Mouse (Mus musculus) hindbrain, embryonic 16.5 days (tissue): Measurements from ENCODE around the gene Plekha7. TPM values are rescaled to one million over a fixed set of nuclear protein-coding genes. Genes with fewer than 3 reads are reported as not detected.

Experiments
- ATAC-seq: fragments of 200-750 bp; cut with Nextera tagmentation; 2 replicates; pipeline ENCODE4 v1.8.0; 2017; ENCODE audit warnings: moderate TSS enrichment, moderate library complexity
- H3K27ac ChIP-seq: fragments of 300-500 bp; sonication (generic); 2 replicates; pipeline ENCODE4 v1.5.1; 2014; ENCODE audit warnings: low read depth, mild to moderate bottlenecking, control low read depth, low read length, moderate library complexity
- H3K27me3 ChIP-seq: fragments of 300-500 bp; sonication (generic); replicated peaks from 2 replicates; pipeline ENCODE4 v1.6.1; 2014; ENCODE audit warnings: low read length; ENCODE audit not compliant: control insufficient read depth, insufficient read depth
- H3K36me3 ChIP-seq: fragments of 300-500 bp; sonication (generic); 2 replicates; pipeline ENCODE4 v1.6.1; 2014; ENCODE audit warnings: mild to moderate bottlenecking, low read length, moderate library complexity, mixed read lengths; ENCODE audit not compliant: control insufficient read depth, insufficient read depth
- H3K4me1 ChIP-seq: fragments of 300-500 bp; sonication (generic); 2 replicates; pipeline ENCODE4 v1.6.1; 2014; ENCODE audit warnings: low read depth, low read length; ENCODE audit not compliant: control insufficient read depth, insufficient read depth
- H3K4me2 ChIP-seq: fragments of 300-500 bp; sonication (generic); 2 replicates; pipeline ENCODE4 v1.6.1; 2014; ENCODE audit warnings: mild to moderate bottlenecking, low read length, control low read depth, moderate library complexity
- H3K4me3 ChIP-seq: fragments of 300-500 bp; sonication (generic); 2 replicates; pipeline ENCODE4 v1.5.1; 2014; ENCODE audit warnings: mild to moderate bottlenecking, low read length, control low read depth, moderate library complexity
- H3K9ac ChIP-seq: fragments of 300-500 bp; sonication (generic); 2 replicates; pipeline ENCODE4 v1.6.1; 2014; ENCODE audit warnings: low read depth, mild to moderate bottlenecking, control low read depth, low read length, moderate library complexity
- H3K9me3 ChIP-seq: fragments of 300-500 bp; sonication (generic); 2 replicates; pipeline ENCODE4 v1.6.1; 2014; ENCODE audit warnings: mild to moderate bottlenecking, low read length, moderate library complexity; ENCODE audit not compliant: control insufficient read depth
- whole genome bisulfite sequencing: fragments of 180-500 bp; shearing (Covaris S2); extraction: QIAGEN DNeasy Blood & Tissue Kit; methylation state at CpG from one replicate; pipeline ENCODE4 v1.1.7; 2014; 5-methylcytosine and 5-hydroxymethylcytosine counted together
- polyA plus RNA-seq: library from polyadenylated mRNA; unstranded; fragments of >200 nt; fragmentation: Nextera tagmentation; extraction: Ambion mirVana; gene quantifications from 2 replicates; pipeline ENCODE4 v1.2.1, GENCODE M21; 2015

Plekha7 gene
- polyA plus RNA-seq, 1 experiment from 2014 or later: 8.5 TPM

GRCm38 (mm10) chr7:116156072-116156893 lies 151.9 kb downstream of the Plekha7 start:
- no peaks in the 10 kb centered on the region for H3K4me1 ChIP-seq
- no peak overlapping the region for H3K27ac ChIP-seq
- H3K27me3 ChIP-seq: no peaks in the 10 kb centered on the region
- 69% methylated on average over 17 of the region's 17 CpGs for WGBS
- no peaks in the 10 kb centered on the region for H3K9me3 ChIP-seq
- H3K4me2 ChIP-seq: no peak overlapping the region
- no peak overlapping the region for H3K4me3 ChIP-seq
- no peak overlapping the region for H3K9ac ChIP-seq
- 0 out of 2 replicates have a peak, but pooled peaks cover 2% of the 10 kb centered on the region for H3K36me3 ChIP-seq
- no peak for ATAC-seq

- no peak for ATAC-seq
- no peaks in the 10 kb centered on the region for H3K27me3 ChIP-seq
- no peak overlapping the region for H3K27ac ChIP-seq
- no peaks in the 10 kb centered on the region for H3K4me1 ChIP-seq
- no peak overlapping the region for H3K4me3 ChIP-seq
- no peaks in the 10 kb centered on the region for H3K9me3 ChIP-seq
- 69% methylated on average over 2 of the region's 2 CpGs for WGBS
- H3K9ac ChIP-seq: no peak overlapping the region
- no peak overlapping the region for H3K4me2 ChIP-seq
- 0 out of 2 replicates have a peak, but pooled peaks cover 2% of the 10 kb centered on the region for H3K36me3 ChIP-seq
Measured at GRCm38 (mm10) chr7:116153781-116154368, 154.3 kb downstream of the Plekha7 start.

GRCm38 (mm10) chr7:116149568-116149967 lies 158.6 kb downstream of the Plekha7 start:
- no peak overlapping the region for H3K9ac ChIP-seq
- H3K4me2 ChIP-seq: no peak overlapping the region
- 76% methylated on average over 4 of the region's 4 CpGs for WGBS
- no peak for ATAC-seq
- H3K4me3 ChIP-seq: no peak overlapping the region
- no peak overlapping the region for H3K27ac ChIP-seq
- no peaks in the 10 kb centered on the region for H3K4me1 ChIP-seq
- no peaks in the 10 kb centered on the region for H3K9me3 ChIP-seq
- H3K27me3 ChIP-seq: no peaks in the 10 kb centered on the region
- no peaks in the 10 kb centered on the region for H3K36me3 ChIP-seq

- Histone ChIP-seq H3K4me3 (no peak overlapping the region), H3K27me3 (no peaks in the 10 kb centered on the region), H3K4me2 (no peak overlapping the region), H3K4me1 (no peaks in the 10 kb centered on the region), H3K36me3 (no peaks in the 10 kb centered on the region), H3K27ac (no peak overlapping the region), H3K9me3 (no peaks in the 10 kb centered on the region), H3K9ac (no peak overlapping the region)
- 91% methylated on average over 2 of the region's 2 CpGs for WGBS
- no peak for ATAC-seq
Measured at GRCm38 (mm10) chr7:116147114-116147513, 161.1 kb downstream of the Plekha7 start.

- no peaks in the 10 kb centered on the region for H3K9me3 ChIP-seq
- H3K36me3 ChIP-seq: no peaks in the 10 kb centered on the region
- no peak overlapping the region for H3K4me2 ChIP-seq
- H3K9ac ChIP-seq: no peak overlapping the region
- ATAC-seq: no peak
- no peaks in the 10 kb centered on the region for H3K27me3 ChIP-seq
- H3K4me3 ChIP-seq: no peak overlapping the region
- no peak overlapping the region for H3K27ac ChIP-seq
- no peaks in the 10 kb centered on the region for H3K4me1 ChIP-seq
- 96% methylated on average over 6 of the region's 6 CpGs for WGBS
Measured at GRCm38 (mm10) chr7:116145030-116145429, 163.1 kb downstream of the Plekha7 start.

- Histone ChIP-seq H3K27ac (no peak overlapping the region), H3K9me3 (no peaks in the 10 kb centered on the region), H3K9ac (no peak overlapping the region), H3K27me3 (no peaks in the 10 kb centered on the region), H3K4me1 (no peaks in the 10 kb centered on the region), H3K4me2 (no peak overlapping the region), H3K4me3 (no peak overlapping the region), H3K36me3 (no peaks in the 10 kb centered on the region)
- ATAC-seq: peak; percentile 30; the same call in 1 of the 2 replicates
- 64% methylated on average over 3 of the region's 3 CpGs for WGBS
Measured at GRCm38 (mm10) chr7:116137671-116138070, 170.5 kb downstream of the Plekha7 start.

GRCm38 (mm10) chr7:116137149-116137548 lies 171.0 kb downstream of the Plekha7 start:
- WGBS: 86% methylated on average over 12 of the region's 12 CpGs

GRCm38 (mm10) chr7:116134413-116135292 lies 173.5 kb downstream of the Plekha7 start:
- ATAC-seq: no peak
- no peaks in the 10 kb centered on the region for H3K9me3 ChIP-seq
- 74% methylated on average over 31 of the region's 31 CpGs for WGBS

More at GRCm38 (mm10) chr7:116137149-116137548, 171.0 kb downstream of the Plekha7 start:
- Histone ChIP-seq H3K4me2 (no peak overlapping the region), H3K36me3 (no peaks in the 10 kb centered on the region), H3K9me3 (no peaks in the 10 kb centered on the region), H3K9ac (no peak overlapping the region), H3K4me1 (no peaks in the 10 kb centered on the region), H3K4me3 (no peak overlapping the region), H3K27ac (no peak overlapping the region), H3K27me3 (no peaks in the 10 kb centered on the region)
- ATAC-seq: no peak

GRCm38 (mm10) chr7:116132078-116132477 lies 176.1 kb downstream of the Plekha7 start:
- Histone ChIP-seq H3K36me3 (no peaks in the 10 kb centered on the region), H3K9me3 (no peaks in the 10 kb centered on the region), H3K27me3 (no peaks in the 10 kb centered on the region), H3K4me1 (no peaks in the 10 kb centered on the region; the same call in 1 of the 2 replicates), H3K4me2 (no peak overlapping the region), H3K27ac (no peak overlapping the region), H3K4me3 (no peak overlapping the region), H3K9ac (no peak overlapping the region)
- ATAC-seq: peak; percentile 56
- 3% methylated on average over 5 of the region's 5 CpGs for WGBS

More at GRCm38 (mm10) chr7:116134413-116135292, 173.5 kb downstream of the Plekha7 start:
- Histone ChIP-seq H3K27me3 (no peaks in the 10 kb centered on the region), H3K4me2 (no peak overlapping the region), H3K27ac (no peak overlapping the region), H3K4me3 (no peak overlapping the region), H3K9ac (no peak overlapping the region), H3K36me3 (no peaks in the 10 kb centered on the region), H3K4me1 (no peaks in the 10 kb centered on the region; the same call in 1 of the 2 replicates)
